Mouse (Mus musculus) activated CD4-positive, CD25-positive, alpha-beta regulatory T cell, adult 4 months (primary cell): ENCODE measurements around the gene Gtdc1. TPM values are rescaled to one million over a fixed set of nuclear protein-coding genes. Genes with fewer than 3 reads are reported as not detected.

Experiments used
- ATAC-seq: one replicate; pipeline ENCODE4 v1.8.0; 2017
- polyA plus RNA-seq, 2 experiments: library from polyadenylated mRNA; unstranded; fragments of 100-300 nt; shearing (Covaris generic); gene quantifications; one replicate each; pipeline ENCODE4 v1.2.1; 2017

Gtdc1 gene
- polyA plus RNA-seq, 2 experiments from 2014 or later = 16.2 to 16.6 TPM

DNA sequence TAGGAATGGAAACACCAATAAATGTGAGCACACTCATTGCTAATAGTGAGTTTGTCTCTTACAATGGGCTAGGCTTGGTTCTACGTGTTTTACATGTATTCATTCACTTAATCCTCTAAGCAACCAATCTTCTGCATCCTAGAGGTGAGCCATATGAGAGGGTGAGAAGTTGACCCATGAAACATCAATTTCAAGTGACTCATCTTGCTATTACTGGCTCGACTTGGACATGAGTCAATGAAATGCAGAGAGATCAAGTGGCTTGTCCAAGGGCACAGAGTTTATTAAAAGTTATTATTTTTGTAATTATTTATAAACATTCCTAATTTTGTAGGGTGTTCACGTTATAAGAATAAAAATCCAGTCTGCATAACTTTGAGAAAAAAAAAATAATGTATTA, 408.2 kb downstream of the Gtdc1 start:
- ATAC-seq = no peak

DNA sequence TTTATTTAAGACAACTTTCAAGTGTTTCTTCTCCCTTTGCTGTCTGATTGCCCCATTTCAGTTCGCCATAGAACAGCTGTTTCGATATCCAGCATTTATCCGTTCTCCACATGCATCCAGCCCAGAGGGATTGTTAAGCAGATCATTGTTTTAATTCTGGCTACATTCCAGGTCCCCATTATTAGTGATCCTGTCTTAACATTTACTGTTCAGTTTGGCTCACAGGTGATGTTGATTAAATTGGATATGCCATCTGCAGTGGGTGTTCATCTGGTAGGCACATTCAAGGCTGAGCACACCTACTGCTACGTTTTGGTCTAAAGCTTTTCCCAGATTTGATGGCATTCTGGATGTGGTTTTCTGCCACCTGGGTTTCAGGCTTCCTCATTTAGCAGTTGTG, 409.4 kb downstream of the Gtdc1 start:
- no peak for ATAC-seq

Other genes with a start within 250 kb of the Gtdc1 start
- under 1 TPM; 0.71 to 0.83 TPM for gene Zeb2, start 189.7 kb upstream of the Gtdc1 start, polyA plus RNA-seq